Mouse (Mus musculus) G1E (cell line): Measurements from ENCODE around the gene Noxo1.

Experiments used
- CTCF ChIP-seq: IDR thresholded peaks from 2 replicates; pipeline ENCODE4 v1.5.1; 2012; ENCODE audit warnings: low read depth, low read length, inconsistent platforms, mixed read lengths
- GATA1 ChIP-seq: IDR thresholded peaks from 2 replicates; pipeline ENCODE4 v1.6.1; 2012; ENCODE audit warnings: borderline replicate concordance, low read length, inconsistent platforms, mixed read lengths
- GATA2 ChIP-seq: IDR thresholded peaks from 2 replicates; pipeline ENCODE4 v1.6.1; 2012; ENCODE audit warnings: low read depth, low read length, inconsistent platforms, borderline replicate concordance
- POLR2AphosphoS5 ChIP-seq: IDR thresholded peaks from 2 replicates; pipeline ENCODE4 v1.6.1; 2012; ENCODE audit warnings: low read depth, low read length, inconsistent platforms; ENCODE audit not compliant: insufficient replicate concordance
- TAL1 ChIP-seq: conservative IDR thresholded peaks from 2 replicates; pipeline ENCODE4 v1.6.1; 2012; ENCODE audit warnings: low read depth, low read length, inconsistent platforms, mixed read lengths

DNA sequence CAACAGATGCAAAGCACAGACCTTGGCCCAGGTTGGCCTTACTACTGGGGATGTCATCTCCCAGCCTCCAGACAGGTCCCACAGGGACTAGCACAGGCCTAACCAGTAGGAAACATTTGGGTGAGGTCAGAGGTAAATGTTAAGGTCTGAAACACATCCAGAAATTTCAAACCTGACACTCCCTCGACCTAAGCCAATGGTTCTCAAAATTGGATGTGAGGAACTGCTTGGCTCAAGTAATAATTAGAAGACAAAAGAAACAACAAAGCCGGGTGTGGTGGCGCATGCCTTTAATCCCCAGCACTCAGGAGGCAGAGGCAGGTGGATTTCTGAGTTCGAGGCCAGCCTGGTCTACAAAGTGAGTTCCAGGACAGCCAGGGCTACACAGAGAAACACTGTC is 49.7 kb upstream of the Noxo1 start:
- TF ChIP-seq CTCF (no peak), POLR2AphosphoS5 (no peak), GATA1 (no peak), TAL1 (no peak), GATA2 (no peak)
